Mouse (Mus musculus) heart, adult 9 months (tissue): Measurements from ENCODE around the gene Gm6525.

Source experiments
- DNase-seq, 2 experiments: peaks; one replicate each; pipeline ENCODE4 v3.0.0; 2022; ENCODE audit warnings: low spot score in 2 of 2

The Gm6525 gene

DNA sequence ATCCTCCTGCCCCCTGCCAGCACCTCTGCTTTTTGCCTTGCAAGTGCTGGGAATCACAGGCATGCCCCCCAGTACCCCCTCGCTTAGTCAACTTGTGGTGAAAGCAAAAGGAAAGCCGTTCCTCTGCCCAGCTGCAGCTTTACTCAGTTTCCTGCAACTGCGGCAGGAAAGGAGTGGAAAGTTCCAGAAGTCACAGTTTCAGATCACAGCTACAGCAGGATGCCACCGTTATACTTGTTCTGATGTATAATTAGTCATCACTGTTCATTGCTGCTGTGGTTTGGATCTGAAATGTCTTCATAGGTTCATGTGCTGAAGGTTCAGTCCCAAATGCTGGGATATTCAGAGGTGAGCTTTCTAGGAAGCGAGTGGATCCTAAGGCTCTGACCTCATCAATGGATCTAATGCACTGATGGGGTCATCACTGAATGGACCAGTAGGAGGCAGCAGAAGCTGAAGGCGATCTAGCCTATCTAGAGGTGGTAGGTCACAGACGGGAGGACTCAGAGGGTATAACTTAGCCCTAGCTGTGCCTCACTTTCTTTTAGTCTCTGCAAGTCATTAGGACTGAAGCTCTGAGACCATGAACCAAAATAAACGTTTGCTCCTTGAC, 4.4 kb upstream of the Gm6525 start:
- no peak for DNase-seq

DNA sequence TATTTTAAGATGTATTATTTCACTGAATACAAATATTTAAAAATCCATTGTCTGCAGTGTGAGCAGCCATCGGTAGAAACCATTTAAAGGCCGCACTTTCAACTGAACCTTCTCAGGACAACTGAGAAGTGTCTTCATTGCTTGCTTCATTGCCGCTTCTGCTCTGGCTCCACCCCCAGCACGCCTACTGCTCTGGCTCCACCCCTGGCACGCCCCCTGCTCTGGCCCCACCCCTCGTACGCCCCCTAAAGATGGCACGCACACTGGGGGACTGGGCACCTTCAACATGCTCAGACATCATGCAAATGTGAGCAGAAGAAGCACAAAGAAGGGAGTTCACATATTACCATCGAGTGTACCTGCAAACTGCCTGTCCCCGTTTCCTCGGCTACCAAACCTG, 1.5 kb upstream of the Gm6525 start:
- DNase-seq, result no peak

DNA sequence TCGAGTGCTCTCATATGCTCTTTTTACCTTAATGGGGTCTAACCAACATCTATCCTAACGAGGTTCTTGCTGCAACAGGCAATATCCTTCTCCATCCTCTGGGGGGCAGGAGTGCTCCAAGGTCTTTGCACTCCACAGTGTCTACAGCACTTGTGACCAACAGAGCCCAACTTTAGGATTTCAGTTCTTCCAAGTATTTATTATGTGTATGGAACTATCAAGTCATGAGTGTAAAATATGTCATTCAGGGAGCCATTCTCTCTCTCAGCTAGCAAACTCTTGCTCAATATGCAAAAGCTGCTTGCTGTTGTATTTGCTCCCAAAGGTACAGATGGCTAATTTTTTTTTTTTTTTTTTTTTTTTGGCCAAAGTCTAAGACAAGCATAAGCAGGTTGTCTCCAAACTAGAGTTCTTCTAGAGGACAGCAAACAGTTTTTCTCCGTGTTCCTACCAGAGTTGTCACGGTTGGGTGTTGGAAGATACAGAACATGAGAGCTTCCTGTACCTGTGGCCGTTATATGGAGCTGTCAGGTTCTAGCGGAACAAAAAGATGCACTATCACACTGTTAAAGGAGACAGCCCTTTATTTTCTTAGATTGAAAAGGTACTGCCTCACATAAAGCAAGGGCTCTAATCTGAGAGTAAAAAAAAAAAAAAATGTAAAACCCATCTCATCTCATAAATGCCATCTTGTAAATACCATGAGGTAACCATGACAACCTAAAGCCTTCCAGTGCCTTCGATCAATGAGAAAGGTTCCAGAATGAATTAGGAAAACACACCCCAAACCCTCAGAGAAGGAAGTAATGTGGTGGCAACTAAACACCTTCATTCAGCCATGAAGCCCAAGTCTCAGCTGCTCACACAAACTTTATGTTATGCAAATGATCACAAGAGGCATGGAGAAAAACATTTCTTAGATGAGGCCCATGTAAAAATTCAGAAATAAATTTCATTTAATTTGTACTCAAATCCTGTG, 1.7 kb downstream of the Gm6525 start:
- peak; percentile 19 to 71 for DNase-seq

DNA sequence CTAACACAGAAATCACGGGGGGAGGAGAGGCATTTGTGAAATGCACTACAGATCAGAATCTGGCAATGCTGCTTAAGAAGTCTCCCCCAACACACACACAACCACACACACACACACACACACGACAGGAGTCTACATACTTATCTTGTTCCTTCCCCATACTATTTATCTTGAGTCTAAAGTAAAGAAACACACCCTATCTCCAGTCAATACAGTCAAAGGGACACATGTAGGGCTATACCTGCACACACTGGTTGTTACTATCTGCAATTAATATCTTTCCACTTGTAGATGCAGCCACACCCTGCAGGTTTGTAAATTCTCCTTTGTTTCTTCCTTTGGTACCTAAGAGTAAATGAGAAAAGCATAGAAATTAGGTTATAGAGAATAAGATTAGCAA, 3.9 kb downstream of the Gm6525 start:
- DNase-seq, result no peak

DNA sequence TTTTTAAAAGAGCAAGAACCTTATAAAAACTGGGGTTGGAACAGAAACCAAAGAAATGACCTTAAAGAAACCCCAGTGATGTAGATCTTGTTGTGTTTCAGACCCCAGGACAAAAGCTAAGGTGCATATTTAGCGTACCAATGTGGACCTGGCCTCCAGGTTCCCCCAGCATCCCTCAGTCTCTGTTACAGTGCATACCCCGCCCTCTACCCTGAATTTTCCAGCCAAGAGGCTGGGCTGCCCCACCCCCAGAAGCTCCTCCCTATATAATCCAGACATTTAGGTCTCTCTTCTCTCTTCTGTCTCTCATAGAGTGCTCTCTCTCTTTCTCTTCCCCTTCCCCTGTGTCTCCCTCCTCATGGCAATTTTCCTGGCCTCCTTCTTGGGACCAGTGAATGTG, 6.4 kb downstream of the Gm6525 start:
- DNase-seq, result no peak

DNA sequence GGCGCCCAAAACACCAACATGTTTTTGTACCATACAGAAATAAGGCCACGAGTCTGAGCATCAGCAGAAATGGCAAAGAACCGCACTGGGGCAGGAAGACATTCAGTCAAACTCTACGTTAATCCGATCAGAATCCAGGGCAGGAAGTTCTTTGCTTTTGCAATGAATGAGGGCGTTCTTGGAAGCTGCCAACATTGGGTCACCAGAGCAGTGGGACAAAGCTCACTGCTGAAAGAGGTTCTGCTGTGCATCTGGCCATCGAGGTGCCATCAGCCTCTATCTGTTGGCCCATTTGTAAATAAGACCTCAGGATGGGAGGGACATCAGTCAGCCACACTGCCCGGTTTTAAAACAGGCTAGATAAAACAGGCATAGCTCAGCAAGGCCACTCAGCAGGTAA, 7.2 kb downstream of the Gm6525 start:
- DNase-seq, result no peak

DNA sequence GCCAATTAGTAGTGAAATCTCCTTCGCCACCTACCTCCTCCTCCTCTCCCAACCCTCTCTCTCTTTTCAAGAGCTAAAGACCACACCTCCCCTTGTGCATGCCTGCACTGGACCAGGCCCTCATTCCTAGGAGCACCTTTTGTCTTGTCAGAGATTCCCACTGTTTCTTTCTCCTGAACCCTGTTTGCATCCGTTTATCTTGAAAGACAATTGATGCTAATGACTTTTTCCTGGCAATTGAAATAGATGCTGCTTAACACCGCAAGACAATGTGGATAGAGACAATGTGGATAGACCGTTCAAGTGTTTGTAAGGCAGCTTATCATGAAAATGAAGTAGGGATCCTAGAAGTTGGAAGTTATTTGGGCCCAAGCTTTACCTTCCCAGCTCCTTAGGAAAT, 7.8 kb downstream of the Gm6525 start:
- no peak for DNase-seq

DNA sequence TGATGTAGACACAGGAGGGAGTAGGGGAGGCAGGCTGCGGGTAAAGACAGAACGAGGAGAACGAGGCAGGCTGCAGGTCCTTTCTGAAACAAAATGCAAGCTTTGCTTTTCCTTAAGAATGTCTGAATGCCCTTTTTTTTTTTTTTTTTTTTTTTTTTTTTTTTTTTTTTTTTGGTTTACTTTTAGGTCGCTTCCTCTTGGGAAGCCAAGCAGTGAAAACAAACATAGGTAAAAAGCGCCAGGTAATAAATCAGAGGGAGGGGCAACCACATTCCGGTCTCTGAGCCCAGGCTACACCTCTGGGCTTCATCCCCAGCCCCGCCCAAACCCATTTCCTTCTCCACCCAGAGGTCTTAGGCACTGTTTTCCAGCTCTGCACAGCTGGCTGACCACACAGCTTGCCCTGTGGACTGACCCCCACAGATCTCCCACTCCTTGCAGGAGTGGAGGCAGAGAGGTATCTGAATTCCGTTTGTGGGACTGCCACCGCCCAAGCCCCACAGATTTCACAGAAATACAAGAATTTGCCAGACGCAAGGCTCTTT, 15.8 kb downstream of the Gm6525 start:
- DNase-seq, result peak in 1 of 2 experiments; percentile 14

DNA sequence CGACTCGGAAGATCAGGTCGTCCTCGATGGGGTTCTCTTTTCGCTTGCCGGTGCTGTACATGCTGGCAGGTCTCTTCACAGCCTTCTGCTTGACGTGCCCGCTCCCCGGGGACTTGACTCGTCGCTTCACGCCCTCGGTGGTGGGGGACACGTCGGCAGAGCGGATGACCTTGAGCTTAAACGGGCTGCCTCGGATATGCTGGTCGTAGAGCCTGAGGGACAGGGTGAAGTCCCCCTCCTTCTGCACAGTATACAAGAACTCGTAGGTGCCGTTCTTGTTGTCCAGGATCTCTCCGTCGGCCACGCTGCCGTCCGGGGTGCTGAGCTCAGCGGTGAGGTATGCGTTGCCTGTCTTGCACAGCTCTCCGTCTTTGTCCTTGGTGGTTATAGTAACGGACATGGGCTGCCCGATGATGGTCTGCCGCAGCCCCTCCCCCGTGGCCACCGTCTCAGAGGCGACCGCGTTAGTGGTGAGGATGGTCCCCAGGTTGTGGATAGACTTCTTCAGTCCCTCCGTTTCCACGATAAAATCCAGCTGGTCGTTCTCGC, 16.7 kb downstream of the Gm6525 start:
- no peak for DNase-seq

DNA sequence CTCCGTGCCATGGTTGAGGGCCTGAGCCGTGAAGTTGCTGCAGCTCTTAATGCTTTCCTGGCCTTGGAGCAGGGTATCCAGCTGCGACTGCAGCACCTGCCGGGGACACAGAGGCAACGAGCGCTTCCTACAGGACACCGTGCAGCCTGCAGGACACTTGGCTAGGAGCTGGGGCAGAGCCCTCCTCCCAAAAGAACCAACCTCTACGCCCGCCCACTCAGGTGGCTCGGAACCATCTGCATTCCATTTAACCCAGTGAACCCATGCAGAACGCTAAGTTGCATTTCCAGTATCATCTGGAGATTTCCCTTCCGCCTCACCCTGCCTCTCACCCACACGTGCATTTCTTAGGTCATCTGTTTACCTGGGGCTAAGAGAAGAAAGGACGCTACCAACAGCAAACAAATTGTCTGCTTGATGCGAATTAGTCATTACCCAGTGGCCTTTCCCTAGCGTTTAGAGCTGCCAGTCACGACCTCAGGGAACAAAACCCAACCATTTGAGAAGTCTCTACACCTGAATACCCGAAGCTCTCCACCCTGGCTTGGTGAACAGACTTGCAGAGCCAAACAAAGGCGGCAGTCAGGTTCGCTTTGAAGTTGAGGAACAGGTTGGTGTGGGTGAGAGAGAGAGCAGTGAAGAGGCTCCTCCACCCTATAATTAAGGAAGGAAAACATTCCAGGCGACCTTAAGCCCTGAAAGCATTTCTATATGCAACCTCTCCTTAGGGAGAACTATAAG, 17.4 kb downstream of the Gm6525 start:
- no peak for DNase-seq

DNA sequence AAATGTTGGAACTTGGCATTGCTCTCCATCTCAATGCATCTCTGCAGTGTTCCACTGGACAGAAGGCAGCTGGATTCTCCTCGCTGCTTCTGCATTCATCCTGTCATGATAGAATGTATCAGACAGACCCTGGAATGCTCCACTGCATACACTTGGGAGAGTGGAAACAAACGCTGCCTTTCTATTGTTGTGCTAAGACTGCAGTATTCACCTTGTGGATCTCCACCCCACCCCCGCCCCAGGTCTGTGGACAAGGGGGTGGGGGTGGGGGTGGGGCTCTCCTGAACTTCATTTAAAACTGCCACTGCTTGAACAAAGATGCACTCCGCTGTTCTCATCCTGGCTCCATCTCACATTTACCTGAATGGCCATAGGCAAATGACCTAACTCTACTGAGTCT, 20.0 kb downstream of the Gm6525 start:
- no peak for DNase-seq

DNA sequence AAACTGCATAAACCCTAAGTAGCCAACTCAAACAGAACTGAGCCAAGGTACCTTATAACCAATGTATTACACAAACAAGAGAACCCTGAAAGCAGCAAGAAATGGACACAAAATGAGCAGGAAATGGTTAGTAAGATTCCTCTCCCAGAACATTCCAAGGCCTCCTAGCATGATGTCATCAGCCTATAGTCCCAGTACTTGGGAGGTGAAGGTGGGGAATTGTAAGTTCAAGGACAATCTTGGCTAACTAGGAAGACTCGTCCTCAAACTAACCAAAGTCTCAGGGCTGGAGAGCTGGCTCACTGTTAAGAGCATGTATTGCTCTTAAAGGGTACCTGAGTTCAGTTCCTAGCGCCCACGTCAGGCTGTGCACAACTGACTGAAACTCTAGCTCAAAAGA, 24.3 kb downstream of the Gm6525 start:
- DNase-seq, result no peak

DNA sequence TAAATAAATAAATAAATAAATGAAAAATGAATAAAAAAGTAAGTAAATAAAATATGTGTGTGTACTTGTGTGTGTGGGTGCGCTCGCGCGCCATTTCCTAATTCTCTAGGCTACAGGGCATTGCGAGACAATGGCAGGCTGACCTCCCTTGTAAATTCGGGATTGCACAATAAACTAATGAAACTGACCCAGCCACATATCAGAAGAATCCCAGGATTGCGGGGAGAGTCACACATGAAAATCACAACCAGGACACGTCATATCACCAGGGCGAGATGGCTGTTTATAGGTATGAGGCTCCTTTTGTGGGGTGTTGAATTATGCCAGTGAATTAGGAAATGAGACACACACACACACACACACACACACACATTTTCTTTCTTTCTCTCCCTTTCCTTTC, 25.6 kb downstream of the Gm6525 start:
- DNase-seq, result no peak

DNA sequence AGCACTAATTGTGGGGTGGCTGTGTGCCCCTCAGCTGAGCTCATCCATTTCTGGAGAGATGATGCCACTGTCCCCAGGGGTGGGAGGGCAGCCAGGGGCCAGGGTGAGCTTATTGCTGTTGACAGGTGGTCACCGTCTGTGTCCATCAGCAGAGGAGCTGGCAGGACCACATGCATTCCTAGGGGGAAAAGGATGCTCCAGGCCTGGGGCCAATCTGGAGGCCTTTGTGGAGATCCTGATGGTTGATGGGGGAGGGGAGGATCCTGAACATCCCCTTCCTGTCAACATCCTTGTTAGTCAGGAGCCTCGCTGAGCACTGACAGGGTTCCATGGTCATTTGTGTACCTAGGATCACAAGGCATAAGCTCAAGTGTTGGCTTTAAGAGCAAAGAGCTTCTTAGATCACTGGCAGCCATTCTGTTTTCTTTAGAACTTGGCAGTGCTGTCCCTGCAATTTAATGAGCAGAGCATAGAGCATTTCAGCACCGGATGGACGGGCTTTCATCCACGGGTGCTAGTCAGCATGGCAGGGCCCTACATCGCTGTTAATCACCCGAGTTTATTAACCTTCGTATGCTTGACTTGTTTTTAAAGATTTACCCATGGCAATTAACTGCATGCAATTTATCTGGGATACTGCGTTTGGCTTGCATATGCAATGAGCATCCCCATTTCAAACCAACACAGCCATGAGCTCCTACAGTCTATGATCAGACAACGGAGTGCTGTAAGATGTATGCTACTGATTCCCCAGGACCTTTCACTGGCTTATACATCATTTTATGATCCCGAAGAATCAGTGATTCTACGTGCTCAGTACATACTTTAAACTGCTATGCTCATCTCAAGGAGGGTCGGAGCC, 26.9 kb downstream of the Gm6525 start:
- DNase-seq, result peak in 1 of 2 experiments; percentile 21

DNA sequence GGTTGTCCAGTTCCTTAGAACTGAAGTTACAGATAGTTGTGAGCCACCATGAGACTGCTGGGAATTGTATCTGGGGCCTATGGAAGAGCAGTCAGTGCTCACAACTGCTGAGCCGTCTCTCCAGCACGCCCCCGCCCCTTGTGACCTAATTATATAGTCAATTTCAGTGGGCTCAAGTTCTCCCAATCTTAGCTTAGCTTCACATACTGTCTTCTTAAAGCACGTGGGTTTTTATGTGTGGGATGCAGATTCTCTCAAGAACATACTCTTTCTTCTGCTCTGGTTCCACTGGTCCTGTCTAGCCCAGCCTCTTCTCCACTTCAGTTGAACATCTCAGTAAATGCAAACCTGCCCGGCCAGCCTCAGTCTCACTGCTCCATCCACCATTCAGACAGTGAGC, 30.7 kb downstream of the Gm6525 start:
- no peak for DNase-seq

DNA sequence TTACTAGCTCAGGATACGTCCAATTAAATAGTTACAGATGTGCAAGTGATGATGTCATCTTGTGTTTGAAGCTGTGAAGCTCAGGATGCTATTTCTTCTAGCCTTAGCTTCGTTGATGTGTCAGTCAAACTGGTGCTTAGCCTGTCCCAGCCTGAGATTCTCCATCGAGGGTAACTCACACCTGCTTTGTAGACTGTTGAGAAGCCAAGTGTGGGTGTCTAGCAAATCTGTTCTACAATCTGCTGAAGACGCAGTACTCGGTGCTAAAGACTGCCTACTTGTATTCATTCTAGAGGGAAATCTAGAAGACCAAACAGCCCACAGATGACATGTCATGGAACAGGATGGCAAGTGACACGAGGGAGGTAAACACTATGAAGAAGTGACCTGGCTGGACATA, 31.7 kb downstream of the Gm6525 start:
- no peak for DNase-seq

DNA sequence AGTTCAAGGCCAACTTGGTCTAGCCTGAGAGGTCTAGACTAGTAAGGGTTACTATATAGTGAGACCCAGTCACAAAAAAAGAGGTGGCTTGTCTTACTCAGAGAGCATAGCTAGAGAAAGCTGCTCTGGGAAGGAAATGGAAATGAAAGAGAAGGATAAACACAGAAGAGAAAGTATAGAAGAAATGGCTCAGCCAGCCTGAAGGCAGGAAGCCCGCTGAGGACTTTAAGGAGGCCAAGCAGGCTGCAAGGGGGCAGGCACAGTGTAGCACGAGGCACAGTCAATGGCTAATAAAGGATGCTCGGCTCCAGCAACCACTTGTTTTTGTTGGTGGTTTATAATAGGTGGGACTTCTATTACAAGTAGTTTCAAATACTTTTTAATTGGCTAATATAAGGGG, 32.2 kb downstream of the Gm6525 start:
- no peak for DNase-seq

DNA sequence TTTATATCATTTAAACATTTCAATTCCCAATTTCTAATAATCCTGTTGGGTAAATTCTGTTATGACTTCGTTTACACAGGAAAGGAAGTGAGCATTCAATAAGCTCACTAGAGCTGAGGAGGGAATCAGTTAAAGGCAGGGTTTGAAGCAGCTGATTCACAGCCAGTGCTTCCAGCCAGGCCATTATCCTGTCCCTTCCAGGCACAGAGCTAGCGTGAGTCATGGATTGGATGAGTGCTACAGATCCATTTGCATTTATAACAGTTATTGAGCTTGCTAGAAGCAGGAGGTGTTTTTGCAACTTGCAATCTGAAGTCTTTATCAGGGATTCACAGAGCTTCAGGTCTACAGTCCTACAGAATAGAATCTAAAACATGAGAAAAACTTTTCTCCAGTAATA, 33.5 kb downstream of the Gm6525 start:
- DNase-seq, result no peak

DNA sequence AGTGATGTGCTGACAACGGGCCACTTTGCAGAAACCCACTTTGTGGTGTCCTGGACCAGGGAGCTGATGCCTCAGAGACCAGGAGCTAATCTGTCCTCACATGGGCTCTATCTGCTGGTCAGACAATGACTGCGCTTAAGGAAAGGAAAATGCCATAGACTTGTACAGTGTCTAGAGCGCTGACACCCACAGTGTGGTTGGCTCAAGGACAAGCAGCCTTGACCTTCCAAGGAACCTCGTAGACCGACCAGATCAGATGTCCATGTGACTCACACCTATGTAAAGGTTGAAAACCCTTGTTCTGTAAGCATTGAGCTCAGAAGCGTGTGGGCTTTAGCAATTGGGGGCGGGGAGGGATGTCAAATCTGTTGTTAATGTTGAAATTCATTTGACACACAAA, 34.6 kb downstream of the Gm6525 start:
- no peak for DNase-seq

DNA sequence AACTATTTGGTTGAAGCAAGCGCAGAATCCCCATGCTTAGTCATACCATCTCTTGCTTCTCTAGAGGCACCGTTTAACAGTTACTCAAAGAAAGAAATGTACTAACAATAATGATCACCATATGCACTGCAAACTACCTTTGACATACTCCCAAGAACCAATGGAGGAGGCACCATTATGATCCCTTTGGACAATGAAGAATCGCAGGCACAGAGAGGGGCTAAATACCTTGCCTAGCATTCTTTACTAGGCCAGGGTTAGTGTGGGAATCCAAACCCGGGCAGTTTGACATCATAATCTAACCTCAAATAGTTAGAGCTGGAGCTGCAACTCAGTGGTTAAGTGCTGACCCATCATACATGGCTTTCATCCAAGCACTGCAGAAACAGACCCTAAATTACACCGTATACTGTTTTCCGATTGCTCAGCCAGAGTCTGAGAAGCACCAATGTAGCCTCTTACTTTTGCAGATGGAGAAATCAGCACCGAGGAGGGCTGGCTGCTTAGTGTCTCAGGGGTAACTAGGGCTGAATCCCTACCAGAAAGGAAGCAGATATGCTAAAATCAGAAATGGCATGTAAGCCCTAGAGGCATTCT, 35.1 kb downstream of the Gm6525 start:
- DNase-seq, result no peak
